Mouse (Mus musculus) heart, postnatal 14 days (tissue): Measurements from ENCODE around the gene Hist1h2bf. TPM values are rescaled to one million over a fixed set of nuclear protein-coding genes. Genes with fewer than 3 reads are reported as not detected.
"Not testable (repeated sequence)": the region's sequence is repeated elsewhere in the genome, so short reads cannot be mapped to it uniquely, and the experiment has no call there.

Source experiments
- DNase-seq, 2 experiments: peaks; one replicate each; pipeline ENCODE4 v3.0.0; 2021 to 2022
- intact Hi-C: fragments of 180-260 bp; cut with DNase I; formaldehyde crosslinking; loops from one replicate; pipeline ENCODE4 v1.15.1; 2025
- total RNA-seq, 2 experiments: library from RNA; stranded (reverse); gene quantifications; 2 replicates each; pipeline ENCODE4 v1.2.3; 2021

Hist1h2bf gene
- total RNA-seq, 2 experiments from 2014 or later: 45.4 to 89.0 TPM

DNA sequence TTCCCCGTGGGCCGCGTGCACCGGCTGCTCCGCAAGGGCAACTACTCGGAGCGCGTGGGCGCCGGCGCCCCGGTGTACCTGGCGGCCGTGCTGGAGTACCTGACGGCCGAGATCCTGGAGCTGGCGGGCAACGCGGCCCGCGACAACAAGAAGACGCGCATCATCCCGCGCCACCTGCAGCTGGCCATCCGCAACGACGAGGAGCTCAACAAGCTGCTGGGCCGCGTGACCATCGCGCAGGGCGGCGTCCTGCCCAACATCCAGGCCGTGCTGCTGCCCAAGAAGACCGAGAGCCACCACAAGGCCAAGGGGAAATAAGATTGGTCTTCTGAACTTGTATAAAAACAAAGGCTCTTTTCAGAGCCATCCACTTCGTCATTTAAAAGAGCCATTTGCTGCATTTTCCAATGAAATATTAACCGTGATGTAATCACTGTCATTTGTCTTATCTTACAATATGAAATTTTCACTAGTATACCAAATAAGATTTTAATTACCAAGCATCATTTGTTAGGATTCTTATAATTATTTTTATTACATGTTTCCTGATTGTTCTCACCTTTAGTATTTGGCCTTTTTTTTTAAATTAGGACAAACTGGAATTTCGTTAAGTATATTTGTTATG lies 662 bp upstream of the Hist1h2bf start:
- intact Hi-C loops: loop anchor here (5.0 kb wide), 1 partner anchor 1537 kb away; the partner anchor contains the start of genes Hist1h2ah and Hist1h2bk
- DNase-seq: not testable (repeated sequence)

- intact Hi-C loops: loop anchor here (5.0 kb wide), 1 partner anchor 1536 kb away; the partner anchor contains the start of genes Hist1h2ah and Hist1h2bk
- DNase-seq: not testable (repeated sequence)
These were observed 730 bp downstream of the Hist1h2bf start for GRCm38 (mm10) chr13:23573034-23573897.

GRCm38 (mm10) chr13:23572218-23573033 lies 1.6 kb downstream of the Hist1h2bf start:
- no peak for DNase-seq
- intact Hi-C loops: loop anchor here (5.0 kb wide), 1 partner anchor 1535 kb away; the partner anchor contains the start of genes Hist1h2ah and Hist1h2bk

- DNase-seq: not testable (repeated sequence)
- intact Hi-C loops: loop anchor here (5.0 kb wide), 1 partner anchor 1534 kb away; the partner anchor contains the start of genes Hist1h2ah and Hist1h2bk
These were observed 2.3 kb downstream of the Hist1h2bf start for GRCm38 (mm10) chr13:23571504-23572217.

DNA sequence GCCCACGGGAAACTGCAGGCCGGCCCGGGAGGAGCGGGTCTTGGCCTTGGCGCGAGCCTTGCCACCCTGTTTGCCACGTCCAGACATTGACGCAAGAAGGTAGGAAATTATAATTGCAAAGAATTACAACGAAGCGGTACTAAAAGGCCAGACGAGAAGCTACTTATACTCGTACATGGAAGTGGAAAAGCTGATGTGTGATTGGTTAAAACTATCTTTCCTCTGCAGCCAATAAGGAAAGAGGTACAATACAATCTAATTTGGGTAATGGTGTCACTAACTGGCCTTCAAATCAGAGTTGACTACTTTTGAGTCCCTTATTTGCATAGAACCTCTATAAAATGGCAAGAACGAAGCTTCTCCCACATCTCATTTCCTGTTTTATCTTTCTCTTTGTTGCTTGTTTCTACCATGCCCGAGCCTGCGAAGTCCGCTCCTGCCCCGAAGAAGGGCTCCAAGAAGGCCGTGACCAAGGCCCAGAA lies 2.9 kb downstream of the Hist1h2bf start, which contains the start of the genes Hist1h2ae and Hist1h2bg:
Gene Hist1h2ae (minus strand): TSS at position 199 of the 482 bp plus-strand sequence.
Gene Hist1h2bg (plus strand): TSS at position 375 of the 482 bp plus-strand sequence.
- intact Hi-C loops: loop anchor here (5.0 kb wide), 1 partner anchor 1534 kb away; the partner anchor contains the start of genes Hist1h2ah and Hist1h2bk

DNA sequence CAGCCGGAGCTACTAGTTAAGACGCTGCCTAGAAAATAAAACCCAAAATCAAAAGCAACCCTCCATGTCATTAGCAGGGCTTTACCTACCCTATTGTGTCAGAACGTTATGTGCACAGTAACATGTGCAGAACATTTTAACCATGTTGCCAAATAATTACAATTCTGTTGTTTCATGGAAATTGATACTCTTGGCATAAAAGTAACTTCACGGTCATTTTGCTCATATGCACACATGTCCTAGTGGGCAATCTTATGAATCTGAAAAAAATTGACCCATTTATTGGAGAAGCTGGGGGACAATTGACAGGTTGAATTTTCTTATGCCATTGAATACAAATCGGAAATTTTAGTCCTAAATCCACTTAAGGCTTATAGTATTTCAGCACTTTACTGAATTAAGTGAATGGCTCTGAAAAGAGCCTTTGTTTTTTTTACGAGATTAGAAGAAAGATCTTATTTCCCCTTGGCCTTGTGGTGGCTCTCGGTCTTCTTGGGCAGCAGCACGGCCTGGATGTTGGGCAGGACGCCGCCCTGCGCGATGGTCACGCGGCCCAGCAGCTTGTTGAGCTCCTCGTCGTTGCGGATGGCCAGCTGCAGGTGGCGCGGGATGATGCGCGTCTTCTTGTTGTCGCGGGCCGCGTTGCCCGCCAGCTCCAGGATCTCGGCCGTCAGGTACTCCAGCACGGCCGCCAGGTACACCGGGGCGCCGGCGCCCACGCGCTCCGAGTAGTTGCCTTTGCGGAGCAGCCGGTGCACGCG lies 3.6 kb downstream of the Hist1h2bf start:
- DNase-seq: not testable (repeated sequence)
- intact Hi-C loops: loop anchor here (5.0 kb wide), 1 partner anchor 1533 kb away; the partner anchor contains the start of genes Hist1h2ah and Hist1h2bk

More for the DNA sequence above, 2.9 kb downstream of the Hist1h2bf start, which contains the start of the genes Hist1h2ae and Hist1h2bg:
- DNase-seq: peak; percentile 51 to 55

DNA sequence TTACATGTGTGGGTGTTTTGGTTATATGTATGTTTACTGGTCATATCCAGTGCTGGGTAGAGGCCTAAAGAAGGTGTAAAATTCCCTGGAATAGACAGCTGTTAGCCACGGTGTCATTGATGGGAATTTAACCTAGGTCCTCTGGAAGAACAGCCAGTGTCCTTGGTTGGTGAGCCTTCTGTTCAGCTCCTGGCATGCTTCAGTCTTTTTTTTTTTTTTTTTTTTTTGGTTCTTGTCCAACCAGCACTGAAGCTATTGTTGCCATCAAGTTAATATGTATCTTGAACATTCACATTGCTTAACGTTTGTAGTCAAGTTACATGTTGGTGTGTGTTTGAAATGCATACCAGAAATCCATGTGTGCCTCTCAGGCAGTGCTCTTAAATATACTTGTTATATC lies 9.5 kb downstream of the Hist1h2bf start:
- intact Hi-C loops: no loop called here
- no peak for DNase-seq

DNA sequence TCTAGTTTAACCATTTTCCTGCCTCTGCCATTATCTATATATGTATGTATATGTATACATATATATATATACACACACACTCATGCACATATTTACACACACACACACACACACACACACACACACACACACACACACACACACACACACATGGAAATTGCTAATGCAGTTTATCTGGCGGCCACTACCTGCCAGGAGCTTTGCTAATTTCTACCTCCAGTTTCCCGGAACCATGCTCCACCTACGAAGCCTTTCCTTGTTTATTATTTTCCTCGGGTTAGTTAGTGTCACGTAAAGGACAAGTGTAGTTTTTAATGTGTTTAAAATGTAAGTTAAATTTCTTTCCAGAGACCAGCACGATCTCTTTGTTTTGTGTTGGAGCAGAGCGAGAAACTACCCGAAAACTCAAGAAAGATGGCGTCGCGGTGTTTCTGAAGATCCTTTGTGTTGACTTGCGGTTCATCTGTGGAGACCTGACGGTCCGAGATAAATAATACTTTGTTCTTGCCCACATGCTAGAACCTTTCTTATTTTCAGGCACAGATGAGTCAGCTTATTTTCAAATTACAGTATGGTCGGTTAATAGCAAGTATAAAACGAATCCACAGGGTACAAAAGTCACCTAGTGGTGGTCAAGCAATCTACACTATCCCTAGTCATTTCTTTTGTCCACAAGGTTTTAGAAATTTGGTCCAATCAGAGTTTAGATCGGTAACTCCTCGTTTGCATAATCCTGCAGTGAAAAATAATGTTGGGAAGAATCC lies 11.1 kb downstream of the Hist1h2bf start:
- intact Hi-C loops: no loop called here
- peak in 1 of 2 experiments; percentile 40 for DNase-seq

- DNase-seq: peak; percentile 89 to 94
- intact Hi-C loops: not testable (repeated sequence)
These were observed 11.9 kb downstream of the Hist1h2bf start, which contains the start of gene Hist1h3e for GRCm38 (mm10) chr13:23561883-23562659. TSS of gene Hist1h3e (minus strand) at chr13:23562369.

GRCm38 (mm10) chr13:23561531-23561882 lies 12.5 kb downstream of the Hist1h2bf start:
- intact Hi-C loops, DNase-seq: not testable (repeated sequence)

DNA sequence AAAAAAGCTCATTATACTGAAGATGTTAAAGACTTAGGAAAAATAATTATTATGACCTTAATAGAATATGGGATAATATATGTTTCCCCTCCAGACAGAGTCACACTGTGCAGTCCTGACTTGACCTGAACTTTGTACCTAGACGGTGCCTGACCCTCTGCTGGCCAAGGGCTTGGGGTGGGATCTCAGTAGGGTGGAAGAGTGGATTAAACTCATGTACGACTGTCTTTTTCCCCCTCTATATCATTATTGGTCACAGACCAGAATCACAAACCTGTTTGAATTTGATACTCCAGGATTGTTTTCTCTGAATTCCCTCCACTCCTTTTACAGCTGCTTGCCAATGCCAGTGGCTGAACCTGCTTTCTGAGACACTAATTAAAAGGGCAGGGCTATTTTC lies 13.3 kb downstream of the Hist1h2bf start:
- DNase-seq, intact Hi-C loops: not testable (repeated sequence)

- no peak for DNase-seq
- intact Hi-C loops: no loop called here
These were observed 17.1 kb downstream of the Hist1h2bf start for GRCm38 (mm10) chr13:23556906-23557305.

- intact Hi-C loops: no loop called here
- peak; percentile 41 to 62 for DNase-seq
These were observed 18.1 kb downstream of the Hist1h2bf start for GRCm38 (mm10) chr13:23555839-23556416.

GRCm38 (mm10) chr13:23554925-23555838 lies 18.8 kb downstream of the Hist1h2bf start:
- peak; percentile 65 to 75 for DNase-seq
- intact Hi-C loops: no loop called here

GRCm38 (mm10) chr13:23554393-23554792 lies 19.6 kb downstream of the Hist1h2bf start:
- no peak for DNase-seq
- intact Hi-C loops: no loop called here
